ENCODE assay signal across 15 mouse cellular contexts in genomic region chr5:42620698-42621097, GRCm38 (mm10).
DNase-seq lines count a peak whose midpoint lies in the region; ATAC-seq and TF ChIP-seq lines count a peak whose summit lies in the region.
"Had no signal": no experiment of that assay in that cellular context is flagged by ENCODE, and none has a peak within 500 bp of the region (broad histone marks: within the 10 kb centered on the region; RNA-seq: fewer than 3 reads in every experiment).

No protein-coding gene starts in this region.

- H3K36me3 ChIP-seq in forebrain, embryonic 14.5 days (ENCODE audit: control insufficient read depth, insufficient read depth, low read length): no peaks in the 10 kb centered on the region
- no peaks in the 10 kb centered on the region for H3K36me3 ChIP-seq in forebrain, embryonic 13.5 days (ENCODE audit: poor library complexity, severe bottlenecking)
- H3K36me3 ChIP-seq in forebrain, postnatal 0 days (ENCODE audit: insufficient read depth): no peaks in the 10 kb centered on the region
- H3K36me3 ChIP-seq in forebrain, embryonic 10.5 days (replicated peaks): no peaks in the 10 kb centered on the region
- H3K36me3 ChIP-seq in liver, postnatal 0 days (replicated peaks; ENCODE audit: insufficient read depth, low read length): no peaks in the 10 kb centered on the region
- H3K36me3 ChIP-seq: embryonic facial prominence, embryonic 10.5 days; embryonic facial prominence, embryonic 12.5 days; forebrain, embryonic 15.5 days had no signal

- TF ChIP-seq EP300 in liver, postnatal 0 days (IDR thresholded peaks at IDR 0.05; ENCODE audit: low read depth): no peak

- peak; percentile 39 for DNase-seq in forebrain, embryonic 14.5 days (ENCODE audit: low spot score)
- DNase-seq in forebrain, postnatal 0 days: no peak
- DNase-seq in forebrain, embryonic 10.5 days (ENCODE audit: extremely low spot score, low spot score): no peak
- no peak for DNase-seq in liver, postnatal 0 days
- DNase-seq: adrenal gland, adult 2 months; adrenal gland, postnatal 10 days; adrenal gland, postnatal 25 days; cerebellum, adult 11-12 months; cerebellum, adult 8-10 months; cerebellum, adult 9-11 months; cerebellum, postnatal 25 days had no signal

- H3K9me3 ChIP-seq in forebrain, embryonic 14.5 days (replicated peaks; ENCODE audit: control insufficient read depth, low read length): no peaks in the 10 kb centered on the region
- no peaks in the 10 kb centered on the region for H3K9me3 ChIP-seq in forebrain, embryonic 13.5 days (replicated peaks)
- H3K9me3 ChIP-seq in forebrain, postnatal 0 days (ENCODE audit: low read length): no peaks in the 10 kb centered on the region
- H3K9me3 ChIP-seq in forebrain, embryonic 10.5 days: no peaks in the 10 kb centered on the region
- no peaks in the 10 kb centered on the region for H3K9me3 ChIP-seq in liver, postnatal 0 days (ENCODE audit: low read length)
- H3K9me3 ChIP-seq: embryonic facial prominence, embryonic 10.5 days; embryonic facial prominence, embryonic 12.5 days; forebrain, embryonic 15.5 days had no signal

- WGBS in forebrain, embryonic 14.5 days: 74% methylated on average over 3 of the region's 3 CpGs
- 77% methylated on average over 3 of the region's 3 CpGs for WGBS in forebrain, embryonic 13.5 days
- WGBS in forebrain, postnatal 0 days: 66% methylated on average over 3 of the region's 3 CpGs
- 84% methylated on average over 3 of the region's 3 CpGs for WGBS in forebrain, embryonic 10.5 days
- 52% methylated on average over 3 of the region's 3 CpGs for WGBS in liver, postnatal 0 days (ENCODE audit: insufficient replicate concordance)

- no peak overlapping the region for H3K9ac ChIP-seq in forebrain, embryonic 14.5 days (ENCODE audit: low read length)
- no peak overlapping the region for H3K9ac ChIP-seq in forebrain, embryonic 13.5 days
- no peak overlapping the region for H3K9ac ChIP-seq in forebrain, postnatal 0 days
- H3K9ac ChIP-seq in liver, postnatal 0 days (replicated peaks): no peak overlapping the region
- H3K9ac ChIP-seq: embryonic facial prominence, embryonic 12.5 days; forebrain, embryonic 15.5 days had no signal

- H3K4me3 ChIP-seq in forebrain, embryonic 14.5 days (ENCODE audit: low read depth, low read length): no peak overlapping the region
- H3K4me3 ChIP-seq in forebrain, embryonic 13.5 days: no peak overlapping the region
- H3K4me3 ChIP-seq in forebrain, postnatal 0 days (ENCODE audit: low read depth, low read length): no peak overlapping the region
- H3K4me3 ChIP-seq in forebrain, embryonic 10.5 days: no peak overlapping the region
- no peak overlapping the region for H3K4me3 ChIP-seq in liver, postnatal 0 days (ENCODE audit: low read depth, low read length)
- H3K4me3 ChIP-seq: embryonic facial prominence, embryonic 10.5 days; embryonic facial prominence, embryonic 12.5 days; forebrain, embryonic 15.5 days had no signal

- no peak for TF ChIP-seq CTCF in forebrain, postnatal 0 days (IDR thresholded peaks at IDR 0.05; ENCODE audit: low read depth)
- TF ChIP-seq CTCF in liver, postnatal 0 days (IDR thresholded peaks at IDR 0.05; ENCODE audit: low read depth): no peak

- H3K4me1 ChIP-seq in forebrain, embryonic 14.5 days (ENCODE audit: control insufficient read depth, insufficient read depth, low read length): no peaks in the 10 kb centered on the region
- H3K4me1 ChIP-seq in forebrain, embryonic 13.5 days: no peaks in the 10 kb centered on the region
- H3K4me1 ChIP-seq in forebrain, postnatal 0 days (ENCODE audit: insufficient read depth): no peaks in the 10 kb centered on the region
- no peaks in the 10 kb centered on the region for H3K4me1 ChIP-seq in forebrain, embryonic 10.5 days
- no peaks in the 10 kb centered on the region for H3K4me1 ChIP-seq in liver, postnatal 0 days (ENCODE audit: insufficient read depth)
- H3K4me1 ChIP-seq: embryonic facial prominence, embryonic 10.5 days; embryonic facial prominence, embryonic 12.5 days; forebrain, embryonic 15.5 days had no signal

- H3K27ac ChIP-seq in forebrain, embryonic 14.5 days (ENCODE audit: low read depth, low read length): no peak overlapping the region
- H3K27ac ChIP-seq in forebrain, embryonic 13.5 days: no peak overlapping the region
- no peak overlapping the region for H3K27ac ChIP-seq in forebrain, postnatal 0 days (ENCODE audit: low read depth, low read length)
- no peak overlapping the region for H3K27ac ChIP-seq in forebrain, embryonic 10.5 days
- no peak overlapping the region for H3K27ac ChIP-seq in liver, postnatal 0 days (ENCODE audit: low read depth)
- H3K27ac ChIP-seq: embryonic facial prominence, embryonic 10.5 days; embryonic facial prominence, embryonic 12.5 days; forebrain, embryonic 15.5 days had no signal

- H3K27me3 ChIP-seq in forebrain, embryonic 14.5 days (replicated peaks; ENCODE audit: control insufficient read depth, insufficient read depth, low read length): no peaks in the 10 kb centered on the region
- H3K27me3 ChIP-seq in forebrain, embryonic 13.5 days: no peaks in the 10 kb centered on the region
- H3K27me3 ChIP-seq in forebrain, postnatal 0 days (ENCODE audit: insufficient read depth, low read length): no peaks in the 10 kb centered on the region
- H3K27me3 ChIP-seq in forebrain, embryonic 10.5 days (ENCODE audit: poor library complexity, severe bottlenecking): no peaks in the 10 kb centered on the region
- no peaks in the 10 kb centered on the region for H3K27me3 ChIP-seq in liver, postnatal 0 days (ENCODE audit: insufficient read depth, low read length)
- H3K27me3 ChIP-seq: embryonic facial prominence, embryonic 12.5 days; forebrain, embryonic 15.5 days had no signal

- no peak overlapping the region for H3K4me2 ChIP-seq in forebrain, embryonic 14.5 days (ENCODE audit: low read length)
- no peak overlapping the region for H3K4me2 ChIP-seq in forebrain, embryonic 13.5 days
- H3K4me2 ChIP-seq in forebrain, postnatal 0 days (ENCODE audit: low read depth): no peak overlapping the region
- no peak overlapping the region for H3K4me2 ChIP-seq in liver, postnatal 0 days (ENCODE audit: low read depth, low read length)
- H3K4me2 ChIP-seq: embryonic facial prominence, embryonic 12.5 days; forebrain, embryonic 15.5 days had no signal

- ATAC-seq in forebrain, embryonic 14.5 days: no peak
- ATAC-seq in forebrain, embryonic 13.5 days: no peak
- peak; percentile 59; the same call in 1 of the 2 replicates for ATAC-seq in forebrain, postnatal 0 days
- no peak for ATAC-seq in liver, postnatal 0 days
- ATAC-seq: forebrain, embryonic 15.5 days had no signal
